Mouse (Mus musculus): ENCODE measurements around the gene Tnpo3. TPM values are rescaled to one million over a fixed set of nuclear protein-coding genes. Genes with fewer than 3 reads are reported as not detected.
A peak's percentile ranks its signal among the peaks of the same experiment; 100 is the strongest.

Tnpo3 gene
- total and polyA plus RNA-seq, 3 experiments, result 64.9 to 148 (median 139) TPM

GRCm38 (mm10) chr6:29528561-29529443, 80.9 kb downstream of the Tnpo3 start (continued):
- no peak for TF ChIP-seq MEF2A (IDR thresholded peaks at IDR 0.05; ENCODE audit: extremely low read depth, insufficient replicate concordance, low read depth, low read length, poor library complexity, severe bottlenecking)
- TF ChIP-seq UBTF (IDR thresholded peaks at IDR 0.05; ENCODE audit: borderline replicate concordance, insufficient read depth, low read depth, low read length), result no peak
- TF ChIP-seq RAD21 (IDR thresholded peaks at IDR 0.05; ENCODE audit: low read depth, low read length), result no peak
- TF ChIP-seq TCF12 (IDR thresholded peaks at IDR 0.05; ENCODE audit: low read depth, low read length), result no peak; the same call in 1 of the 2 replicates
- TF ChIP-seq CHD1 (IDR thresholded peaks at IDR 0.05; ENCODE audit: low read depth, low read length), result no peak
- TF ChIP-seq BHLHE40 (IDR thresholded peaks at IDR 0.05; ENCODE audit: borderline replicate concordance, low read depth, low read length), result no peak
- peak; percentile 39 for TF ChIP-seq CHD2 (IDR thresholded peaks at IDR 0.05; ENCODE audit: low read length)
- TF ChIP-seq JUND (IDR thresholded peaks at IDR 0.05; ENCODE audit: low read depth, low read length), result 0 out of 2 replicates have a peak, but pooled peaks have one; percentile 21
- TF ChIP-seq GABPA (IDR thresholded peaks at IDR 0.05; ENCODE audit: low read depth, low read length), result no peak
- TF ChIP-seq POLR2AphosphoS2 (IDR thresholded peaks at IDR 0.05; ENCODE audit: low read length), result no peak
- no peak for TF ChIP-seq MAZ (IDR thresholded peaks at IDR 0.05; ENCODE audit: low read depth, low read length)

- peak overlapping the region; percentile 8; the same call in 1 of the 2 replicates for H3K9ac ChIP-seq (ENCODE audit: control insufficient read depth, low read depth, low read length, poor library complexity, severe bottlenecking)
- H3K4me3 ChIP-seq (ENCODE audit: control insufficient read depth in 1 of 2, insufficient read depth in 1 of 2, low read depth in 2 of 2, low read length in 2 of 2), result peak overlapping the region; percentile 53 to 83
- peaks cover 0 to 3% of the 10 kb centered on the region in 2 experiments; a peak in 2 of 4 replicates for H3K27me3 ChIP-seq (ENCODE audit: control insufficient read depth in 1 of 2, insufficient read depth in 2 of 2, low read length in 2 of 2)
- H3K36me3 ChIP-seq (ENCODE audit: control insufficient read depth in 1 of 2, insufficient read depth in 2 of 2, low read length in 2 of 2), result peaks cover 0 to 14% of the 10 kb centered on the region in 2 experiments; a peak in 2 of 4 replicates
- DNase-seq (ENCODE audit: low read depth, low spot score), result no peak
- TF ChIP-seq E2F4 (IDR thresholded peaks at IDR 0.05; ENCODE audit: borderline replicate concordance, low read depth, low read length), result no peak
- TF ChIP-seq SIN3A (IDR thresholded peaks at IDR 0.05; ENCODE audit: low read length), result no peak
- TF ChIP-seq CHD1 (IDR thresholded peaks at IDR 0.05; ENCODE audit: low read depth, low read length), result no peak
- TF ChIP-seq POLR2AphosphoS5 (IDR thresholded peaks at IDR 0.05; ENCODE audit: borderline replicate concordance, low read depth, low read length), result no peak
- TF ChIP-seq RAD21 (IDR thresholded peaks at IDR 0.05; ENCODE audit: low read depth, low read length), result no peak
- TF ChIP-seq POLR2AphosphoS2 (IDR thresholded peaks at IDR 0.05; ENCODE audit: low read length), result no peak
- TF ChIP-seq ZC3H11A (IDR thresholded peaks at IDR 0.05; ENCODE audit: low read depth, low read length), result no peak
- TF ChIP-seq TCF12 (IDR thresholded peaks at IDR 0.05; ENCODE audit: low read depth, low read length), result no peak
- TF ChIP-seq TBP (IDR thresholded peaks at IDR 0.05; ENCODE audit: low read depth, low read length), result no peak
- no peak for TF ChIP-seq MAZ (IDR thresholded peaks at IDR 0.05; ENCODE audit: low read depth, low read length)
- TF ChIP-seq ELF1 (IDR thresholded peaks at IDR 0.05; ENCODE audit: low read depth, low read length), result no peak
- TF ChIP-seq MYB (IDR thresholded peaks at IDR 0.05; ENCODE audit: low read depth, low read length), result no peak
- TF ChIP-seq MAFK (IDR thresholded peaks at IDR 0.05; ENCODE audit: borderline replicate concordance, low read depth, low read length), result no peak
- H3K79me2 ChIP-seq (ENCODE audit: control insufficient read depth, insufficient read depth, low read length, poor library complexity), result no peaks in the 10 kb centered on the region; the same call in 1 of the 2 replicates
- peaks cover 4 to 20% of the 10 kb centered on the region in 2 experiments for H3K4me1 ChIP-seq (ENCODE audit: control insufficient read depth in 1 of 2, insufficient read depth in 2 of 2, low read length in 2 of 2)
- no peak overlapping the region for H3K27ac ChIP-seq (ENCODE audit: control insufficient read depth, low read depth, low read length)
- no peaks in the 10 kb centered on the region for H3K9me3 ChIP-seq (replicated peaks; ENCODE audit: insufficient read depth, low read length)
These were observed 81.6 kb downstream of the Tnpo3 start for GRCm38 (mm10) chr6:29528165-29528505.

Measured in MEL (cell line).